Mouse (Mus musculus) ES-E14 (cell line): ENCODE results near the gene Insig1. TPM values are rescaled to one million over a fixed set of nuclear protein-coding genes. Genes with fewer than 3 reads are reported as not detected.

Experiments
- DNase-seq: peaks from one replicate; pipeline ENCODE4 v3.0.0-alpha.2; 2013; ENCODE audit warnings: low read depth, low spot score
- H3K27ac ChIP-seq: 2 replicates; pipeline ENCODE4 v1.5.1; 2012; ENCODE audit warnings: low read depth, mild to moderate bottlenecking, low read length, moderate library complexity, mixed read lengths; ENCODE audit not compliant: poor library complexity, insufficient read depth, severe bottlenecking
- H3K36me3 ChIP-seq: 2 replicates; pipeline ENCODE4 v1.6.1; 2012; ENCODE audit warnings: mild to moderate bottlenecking, low read length, moderate library complexity, mixed read lengths; ENCODE audit not compliant: control insufficient read depth, poor library complexity, insufficient read depth, severe bottlenecking
- H3K4me1 ChIP-seq, 2 experiments: fragments of 150-350 bp in 1 of 2; sonication (generic) in 1 of 2; 2 replicates each; pipeline ENCODE4 v1.6.1; 2012; ENCODE audit warnings: low read length in 2 of 2, mild to moderate bottlenecking in 1 of 2, mixed read lengths in 1 of 2; ENCODE audit not compliant: control insufficient read depth in 2 of 2, insufficient read depth in 2 of 2, poor library complexity in 1 of 2
- H3K4me3 ChIP-seq, 2 experiments: fragments of 150-350 bp in 1 of 2; sonication (generic) in 1 of 2; 2 replicates each; pipeline ENCODE4 v1.5.1; 2012; ENCODE audit warnings: low read length in 2 of 2, low read depth in 1 of 2, mild to moderate bottlenecking in 1 of 2, mixed read lengths in 1 of 2; ENCODE audit not compliant: insufficient read depth in 1 of 2, poor library complexity in 1 of 2, severe bottlenecking in 1 of 2
- H3K9ac ChIP-seq: 2 replicates; pipeline ENCODE4 v1.6.1; 2012; ENCODE audit warnings: low read depth, mild to moderate bottlenecking, low read length, mixed read lengths; ENCODE audit not compliant: poor library complexity, insufficient read depth, severe bottlenecking
- H3K9me3 ChIP-seq: fragments of 150-350 bp; sonication (generic); 2 replicates; pipeline ENCODE4 v1.6.1; 2012; ENCODE audit warnings: low read depth, mild to moderate bottlenecking, low read length; ENCODE audit not compliant: control insufficient read depth, insufficient read depth
- CHD2 ChIP-seq: IDR thresholded peaks from 2 replicates; pipeline ENCODE4 v1.6.1; 2014; ENCODE audit warnings: mild to moderate bottlenecking, low read depth, low read length, inconsistent platforms
- HCFC1 ChIP-seq: IDR thresholded peaks from 2 replicates; pipeline ENCODE4 v1.6.1; 2012; ENCODE audit warnings: low read length, inconsistent platforms, borderline replicate concordance; ENCODE audit not compliant: insufficient read depth
- MAFK ChIP-seq: IDR thresholded peaks from 2 replicates; pipeline ENCODE4 v1.6.1; 2014; ENCODE audit warnings: mild to moderate bottlenecking, low read depth, low read length, inconsistent platforms; ENCODE audit not compliant: insufficient read depth
- ZC3H11A ChIP-seq: IDR thresholded peaks from 2 replicates; pipeline ENCODE4 v1.6.1; 2012; ENCODE audit warnings: low read depth, mild to moderate bottlenecking, inconsistent platforms, low read length, borderline replicate concordance
- ZNF384 ChIP-seq: IDR thresholded peaks from 2 replicates; pipeline ENCODE4 v1.6.1; 2012; ENCODE audit warnings: low read depth, low read length, inconsistent platforms
- in situ Hi-C, 2 experiments: fragments of 600-800 bp; cut with MboI; formaldehyde crosslinking; loops; one replicate each; pipeline ENCODE4 v1.15.1; 2025; ENCODE audit warnings: low sequenced_read_pairs in 2 of 2, inconsistent platforms in 1 of 2; ENCODE audit not compliant: unreplicated experiment in 2 of 2
- total RNA-seq: library from RNA; depleted of rRNA; stranded (reverse); fragments of 300-350 nt; gene quantifications from 2 replicates; pipeline ENCODE4 v1.2.3, GENCODE M21; 2012

The Insig1 gene
- total RNA-seq, 1 experiment: 89.2 TPM

- no peak overlapping the region for H3K27ac ChIP-seq
- no peak overlapping the region for H3K9ac ChIP-seq
- H3K36me3 ChIP-seq: peaks cover 15% of the 10 kb centered on the region
- no peaks in the 10 kb centered on the region for H3K4me1 ChIP-seq
- no peaks in the 10 kb centered on the region for H3K9me3 ChIP-seq
- TF ChIP-seq CHD2 (no peak), ZC3H11A (no peak), MAFK (no peak), HCFC1 (no peak), ZNF384 (no peak)
- no peak overlapping the region for H3K4me3 ChIP-seq
- in situ Hi-C loops: no loop called here
- DNase-seq: no peak
Measured at GRCm38 (mm10) chr5:28081127-28081526, 10.0 kb downstream of the Insig1 start.

GRCm38 (mm10) chr5:28081822-28082221 lies 10.7 kb downstream of the Insig1 start:
- no peak overlapping the region for H3K9ac ChIP-seq
- H3K4me1 ChIP-seq: no peaks in the 10 kb centered on the region
- DNase-seq: no peak
- in situ Hi-C loops: no loop called here
- H3K9me3 ChIP-seq: no peaks in the 10 kb centered on the region
- no peak for TF ChIP-seq ZNF384
- no peak overlapping the region for H3K4me3 ChIP-seq
- peaks cover 8% of the 10 kb centered on the region for H3K36me3 ChIP-seq
- H3K27ac ChIP-seq: no peak overlapping the region

- no peak overlapping the region for H3K4me3 ChIP-seq
- in situ Hi-C loops: no loop called here
- H3K36me3 ChIP-seq: peaks cover 5% of the 10 kb centered on the region; the same call in 1 of the 2 replicates
- H3K27ac ChIP-seq: no peak overlapping the region
- no peak for DNase-seq
- no peak overlapping the region for H3K9ac ChIP-seq
- H3K9me3 ChIP-seq: no peaks in the 10 kb centered on the region
- TF ChIP-seq CHD2: no peak
- TF ChIP-seq MAFK: no peak
- no peak for TF ChIP-seq ZNF384
- TF ChIP-seq ZC3H11A: no peak
- no peaks in the 10 kb centered on the region for H3K4me1 ChIP-seq
Measured at GRCm38 (mm10) chr5:28082312-28082711, 11.1 kb downstream of the Insig1 start.

DNA sequence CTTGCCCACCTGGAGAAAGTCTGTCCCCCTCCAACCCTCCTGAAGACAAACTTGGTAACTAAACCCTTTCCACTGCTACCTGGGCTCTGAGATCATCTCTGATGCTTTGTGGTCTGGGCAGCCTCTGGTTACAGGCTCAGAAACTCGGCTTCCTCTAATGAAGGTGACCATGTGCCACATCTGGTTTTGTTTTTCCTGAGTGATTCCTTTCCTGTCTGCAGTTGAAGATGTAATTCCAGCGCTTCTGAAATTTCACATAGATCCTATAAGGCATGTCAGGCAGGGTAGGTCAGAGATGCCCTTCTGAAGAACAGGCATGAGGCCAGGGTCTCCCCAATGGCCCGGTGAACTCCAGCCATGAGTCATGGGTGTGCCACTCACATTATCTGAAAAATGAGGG lies 11.6 kb downstream of the Insig1 start:
- H3K36me3 ChIP-seq: peaks cover 5% of the 10 kb centered on the region; the same call in 1 of the 2 replicates
- no peak for DNase-seq
- no peak for TF ChIP-seq HCFC1
- TF ChIP-seq ZC3H11A: no peak
- no peak for TF ChIP-seq CHD2
- no peak for TF ChIP-seq MAFK
- TF ChIP-seq ZNF384: no peak

DNA sequence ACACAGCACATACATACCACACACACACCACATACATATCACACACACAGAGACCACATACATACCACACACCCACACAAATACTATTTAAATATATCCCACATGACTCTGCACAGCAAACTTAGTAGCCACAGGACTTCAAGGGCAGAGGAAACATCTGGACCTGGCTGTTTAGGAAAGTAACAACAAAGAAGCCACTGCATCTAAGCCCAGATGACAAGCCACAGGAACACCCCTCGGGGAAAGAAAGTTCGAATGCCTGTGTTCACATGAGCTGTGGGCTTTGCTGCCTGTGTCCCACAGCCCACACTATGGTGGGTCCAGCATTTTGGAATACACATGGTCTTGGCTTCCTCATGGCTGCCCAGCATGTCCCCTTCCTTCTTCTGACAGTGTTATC lies 13.6 kb downstream of the Insig1 start:
- no peak for DNase-seq
- Histone ChIP-seq H3K27ac (no peak overlapping the region), H3K4me1 (no peaks in the 10 kb centered on the region), H3K4me3 (no peak overlapping the region), H3K36me3 (no peaks in the 10 kb centered on the region), H3K9me3 (no peaks in the 10 kb centered on the region), H3K9ac (no peak overlapping the region)
- no peak for TF ChIP-seq CHD2
- in situ Hi-C loops: no loop called here

More for the DNA sequence above, 11.6 kb downstream of the Insig1 start:
- Histone ChIP-seq H3K4me3 (no peak overlapping the region), H3K9ac (no peak overlapping the region), H3K9me3 (no peaks in the 10 kb centered on the region), H3K27ac (no peak overlapping the region), H3K4me1 (no peaks in the 10 kb centered on the region)
- in situ Hi-C loops: no loop called here
